Mouse (Mus musculus) embryonic facial prominence, embryonic 12.5 days (tissue): ENCODE data around the gene Fsip1. TPM values are rescaled to one million over a fixed set of nuclear protein-coding genes. Genes with fewer than 3 reads are reported as not detected.

Source experiments
- ATAC-seq: fragments of 200-750 bp; cut with Nextera tagmentation; 2 replicates; pipeline ENCODE4 v1.8.0; 2017; ENCODE audit not compliant: insufficient number of reproducible peaks, insufficient read depth, low FRiP score, low TSS enrichment
- H3K27ac ChIP-seq: fragments of 300-500 bp; sonication (generic); 2 replicates; pipeline ENCODE4 v1.5.1; 2016; ENCODE audit warnings: mild to moderate bottlenecking
- H3K27me3 ChIP-seq: fragments of 300-500 bp; sonication (generic); 2 replicates; pipeline ENCODE4 v1.6.1; 2016; ENCODE audit warnings: mild to moderate bottlenecking, moderate library complexity
- H3K36me3 ChIP-seq: fragments of 300-500 bp; sonication (generic); 2 replicates; pipeline ENCODE4 v1.6.1; 2016; ENCODE audit warnings: mild to moderate bottlenecking
- H3K4me1 ChIP-seq: fragments of 300-500 bp; sonication (generic); 2 replicates; pipeline ENCODE4 v1.6.1; 2016
- H3K4me2 ChIP-seq: fragments of 300-500 bp; sonication (generic); replicated peaks from 2 replicates; pipeline ENCODE4 v1.6.1; 2016; ENCODE audit warnings: mild to moderate bottlenecking, moderate library complexity
- H3K4me3 ChIP-seq: fragments of 300-500 bp; sonication (generic); 2 replicates; pipeline ENCODE4 v1.5.1; 2016; ENCODE audit warnings: mild to moderate bottlenecking
- H3K9ac ChIP-seq: fragments of 300-500 bp; sonication (generic); 2 replicates; pipeline ENCODE4 v1.6.1; 2016; ENCODE audit warnings: mild to moderate bottlenecking, moderate library complexity
- H3K9me3 ChIP-seq: fragments of 300-500 bp; sonication (generic); 2 replicates; pipeline ENCODE4 v1.6.1; 2016; ENCODE audit warnings: mild to moderate bottlenecking, moderate library complexity
- WGBS: fragments of 180-500 bp; shearing (Covaris S2); methylation state at CpG from one replicate; pipeline ENCODE4 v1.1.7; 2016; 5-methylcytosine and 5-hydroxymethylcytosine counted together
- polyA plus RNA-seq: library from polyadenylated mRNA; unstranded; fragments of >200 nt; fragmentation: Nextera tagmentation; extraction: Ambion mirVana; gene quantifications from 2 replicates; pipeline ENCODE4 v1.2.1, GENCODE M21; 2016

Fsip1 gene
- polyA plus RNA-seq, 1 experiment from 2014 or later: 1.9 TPM

GRCm38 (mm10) chr2:118112438-118112837 is 144.3 kb downstream of the Fsip1 start:
- H3K4me3 ChIP-seq: peak overlapping the region; percentile 59
- peak overlapping the region; percentile 71 for H3K9ac ChIP-seq
- H3K27me3 ChIP-seq: 0 out of 2 replicates have a peak, but pooled peaks cover 2% of the 10 kb centered on the region
- WGBS: 19% methylated on average over 5 of the region's 5 CpGs
- H3K36me3 ChIP-seq: peaks cover 21% of the 10 kb centered on the region
- peak overlapping the region; percentile 69 for H3K27ac ChIP-seq
- H3K9me3 ChIP-seq: no peaks in the 10 kb centered on the region
- H3K4me1 ChIP-seq: peaks cover 32% of the 10 kb centered on the region
- H3K4me2 ChIP-seq: peak overlapping the region; percentile 88
- ATAC-seq: no peak

GRCm38 (mm10) chr2:118111488-118112131 is 145.2 kb downstream of the Fsip1 start, which contains the start of gene Thbs1:
TSS of gene Thbs1 (plus strand) at chr2:118111876.
- peak; percentile 59 for ATAC-seq
- Histone ChIP-seq H3K27me3 (0 out of 2 replicates have a peak, but pooled peaks cover 2% of the 10 kb centered on the region), H3K4me1 (peaks cover 32% of the 10 kb centered on the region), H3K4me3 (peak within 1 kb of the TSS; percentile 59), H3K9me3 (no peaks in the 10 kb centered on the region), H3K27ac (peak within 1 kb of the TSS; percentile 69), H3K9ac (peak within 1 kb of the TSS; percentile 71), H3K36me3 (peaks cover 14% of the 10 kb centered on the region), H3K4me2 (peak within 1 kb of the TSS; percentile 88)
- under 1% methylated on average over 36 of the region's 36 CpGs for WGBS

- H3K27me3 ChIP-seq: 0 out of 2 replicates have a peak, but pooled peaks cover 2% of the 10 kb centered on the region
- H3K4me2 ChIP-seq: peak overlapping the region; percentile 88
- ATAC-seq: peak; percentile 79
- no peaks in the 10 kb centered on the region for H3K9me3 ChIP-seq
- peaks cover 30% of the 10 kb centered on the region for H3K4me1 ChIP-seq
- WGBS: 1% methylated on average over 16 of the region's 16 CpGs
- H3K4me3 ChIP-seq: peak overlapping the region; percentile 59
- peaks cover 9% of the 10 kb centered on the region for H3K36me3 ChIP-seq
- peak overlapping the region; percentile 69; the same call in 1 of the 2 replicates for H3K27ac ChIP-seq
- peak overlapping the region; percentile 71 for H3K9ac ChIP-seq
These were observed 145.7 kb downstream of the Fsip1 start for GRCm38 (mm10) chr2:118111116-118111487.

- H3K9ac ChIP-seq: peak overlapping the region; percentile 15; the same call in 1 of the 2 replicates
These were observed 146.4 kb downstream of the Fsip1 start for GRCm38 (mm10) chr2:118110225-118110915.

GRCm38 (mm10) chr2:118102169-118102568 is 154.6 kb downstream of the Fsip1 start:
- no peak for ATAC-seq
- 48% methylated on average over 4 of the region's 4 CpGs for WGBS

More at GRCm38 (mm10) chr2:118110225-118110915, 146.4 kb downstream of the Fsip1 start:
- peak overlapping the region; percentile 59 for H3K4me3 ChIP-seq
- peaks cover 27% of the 10 kb centered on the region for H3K4me1 ChIP-seq
- H3K4me2 ChIP-seq: peak overlapping the region; percentile 88
- 37% methylated on average over 17 of the region's 17 CpGs for WGBS
- peaks cover 7% of the 10 kb centered on the region; the same call in 1 of the 2 replicates for H3K36me3 ChIP-seq
- 0 out of 2 replicates have a peak overlapping the region, but pooled peaks have one; percentile 47 for H3K27ac ChIP-seq
- no peak for ATAC-seq
- 0 out of 2 replicates have a peak, but pooled peaks cover 2% of the 10 kb centered on the region for H3K27me3 ChIP-seq
- H3K9me3 ChIP-seq: no peaks in the 10 kb centered on the region

GRCm38 (mm10) chr2:118099104-118099503 is 157.7 kb downstream of the Fsip1 start:
- Histone ChIP-seq H3K9ac (no peak overlapping the region), H3K9me3 (no peaks in the 10 kb centered on the region), H3K36me3 (no peaks in the 10 kb centered on the region), H3K4me3 (no peak overlapping the region), H3K4me2 (no peak overlapping the region), H3K4me1 (0 out of 2 replicates have a peak, but pooled peaks cover 2% of the 10 kb centered on the region), H3K27ac (0 out of 2 replicates have a peak overlapping the region, but pooled peaks have one; percentile 17), H3K27me3 (no peaks in the 10 kb centered on the region)
- ATAC-seq: no peak
- WGBS: 62% methylated on average over 4 of the region's 4 CpGs

More at GRCm38 (mm10) chr2:118102169-118102568, 154.6 kb downstream of the Fsip1 start:
- H3K9ac ChIP-seq: no peak overlapping the region
- H3K4me3 ChIP-seq: no peak overlapping the region
- H3K36me3 ChIP-seq: no peaks in the 10 kb centered on the region
- H3K27ac ChIP-seq: no peak overlapping the region
- H3K4me1 ChIP-seq: 0 out of 2 replicates have a peak, but pooled peaks cover 2% of the 10 kb centered on the region
- no peaks in the 10 kb centered on the region for H3K9me3 ChIP-seq
- no peaks in the 10 kb centered on the region for H3K27me3 ChIP-seq
- no peak overlapping the region for H3K4me2 ChIP-seq

- 89% methylated on average over 5 of the region's 5 CpGs for WGBS
- no peaks in the 10 kb centered on the region for H3K27me3 ChIP-seq
- no peak overlapping the region for H3K4me3 ChIP-seq
- H3K9ac ChIP-seq: no peak overlapping the region
- no peak overlapping the region for H3K4me2 ChIP-seq
- no peaks in the 10 kb centered on the region for H3K4me1 ChIP-seq
- H3K9me3 ChIP-seq: no peaks in the 10 kb centered on the region
- H3K27ac ChIP-seq: no peak overlapping the region
- H3K36me3 ChIP-seq: no peaks in the 10 kb centered on the region
- no peak for ATAC-seq
These were observed 165.5 kb downstream of the Fsip1 start for GRCm38 (mm10) chr2:118091226-118091625.

GRCm38 (mm10) chr2:118087044-118087726 is 169.6 kb downstream of the Fsip1 start:
- Histone ChIP-seq H3K9ac (no peak overlapping the region), H3K4me3 (no peak overlapping the region), H3K36me3 (no peaks in the 10 kb centered on the region), H3K27ac (no peak overlapping the region), H3K4me1 (no peaks in the 10 kb centered on the region), H3K4me2 (no peak overlapping the region), H3K9me3 (no peaks in the 10 kb centered on the region), H3K27me3 (no peaks in the 10 kb centered on the region)
- no peak for ATAC-seq
- 80% methylated on average over 10 of the region's 10 CpGs for WGBS

GRCm38 (mm10) chr2:118085647-118086046 is 171.1 kb downstream of the Fsip1 start:
- Histone ChIP-seq H3K27ac (no peak overlapping the region), H3K4me1 (no peaks in the 10 kb centered on the region), H3K4me3 (no peak overlapping the region), H3K4me2 (no peak overlapping the region), H3K9ac (no peak overlapping the region), H3K9me3 (no peaks in the 10 kb centered on the region), H3K36me3 (no peaks in the 10 kb centered on the region), H3K27me3 (no peaks in the 10 kb centered on the region)
- ATAC-seq: no peak
- 92% methylated on average over 2 of the region's 2 CpGs for WGBS

- no peaks in the 10 kb centered on the region for H3K27me3 ChIP-seq
- H3K4me1 ChIP-seq: no peaks in the 10 kb centered on the region
- H3K9ac ChIP-seq: no peak overlapping the region
- no peaks in the 10 kb centered on the region for H3K36me3 ChIP-seq
- 64% methylated on average over 3 of the region's 3 CpGs for WGBS
- H3K27ac ChIP-seq: no peak overlapping the region
- no peak overlapping the region for H3K4me2 ChIP-seq
- H3K9me3 ChIP-seq: no peaks in the 10 kb centered on the region
- H3K4me3 ChIP-seq: no peak overlapping the region
- no peak for ATAC-seq
These were observed 172.1 kb downstream of the Fsip1 start for GRCm38 (mm10) chr2:118084693-118085092.

- Histone ChIP-seq H3K9me3 (no peaks in the 10 kb centered on the region), H3K27ac (no peak overlapping the region), H3K36me3 (no peaks in the 10 kb centered on the region), H3K4me2 (no peak overlapping the region), H3K4me3 (no peak overlapping the region), H3K9ac (no peak overlapping the region), H3K27me3 (no peaks in the 10 kb centered on the region), H3K4me1 (no peaks in the 10 kb centered on the region)
- 91% methylated on average over 6 of the region's 6 CpGs for WGBS
- no peak for ATAC-seq
These were observed 173.1 kb downstream of the Fsip1 start for GRCm38 (mm10) chr2:118083652-118084051.
